Mouse (Mus musculus): Measurements from ENCODE around the gene Nrgn.

DNA sequence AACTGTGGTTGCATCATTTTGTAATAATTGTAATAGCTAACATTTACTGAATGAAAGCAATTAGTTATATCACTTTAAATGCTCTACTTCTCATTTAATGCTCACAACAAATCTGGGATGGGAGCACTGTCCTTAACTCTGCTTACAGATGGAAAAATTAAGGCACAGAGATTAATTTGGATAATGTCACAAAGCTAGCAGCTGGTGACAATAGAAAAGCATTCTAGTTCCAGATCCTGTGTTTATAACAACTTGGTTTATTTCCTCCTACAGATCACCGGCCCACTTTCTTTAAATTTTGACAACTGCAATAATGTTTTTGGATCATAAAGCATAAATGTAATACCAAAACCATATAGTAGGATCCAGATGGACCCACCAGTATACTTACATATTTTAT lies 46.7 kb downstream of the Nrgn start:
- TF ChIP-seq CTCF (IDR thresholded peaks at IDR 0.05; ENCODE audit: low read depth) (no peak), EP300 (IDR thresholded peaks at IDR 0.05; ENCODE audit: low read depth) (no peak)
